Mouse (Mus musculus): ENCODE measurements around the gene Gm45521. TPM values are rescaled to one million over a fixed set of nuclear protein-coding genes. Genes with fewer than 3 reads are reported as not detected.
"Not testable (repeated sequence)": the region's sequence is repeated elsewhere in the genome, so short reads cannot be mapped to it uniquely, and the experiment has no call there.

Gm45521 gene
- polyA plus RNA-seq, 1 experiment from 2014 or later: not detected

DNA sequence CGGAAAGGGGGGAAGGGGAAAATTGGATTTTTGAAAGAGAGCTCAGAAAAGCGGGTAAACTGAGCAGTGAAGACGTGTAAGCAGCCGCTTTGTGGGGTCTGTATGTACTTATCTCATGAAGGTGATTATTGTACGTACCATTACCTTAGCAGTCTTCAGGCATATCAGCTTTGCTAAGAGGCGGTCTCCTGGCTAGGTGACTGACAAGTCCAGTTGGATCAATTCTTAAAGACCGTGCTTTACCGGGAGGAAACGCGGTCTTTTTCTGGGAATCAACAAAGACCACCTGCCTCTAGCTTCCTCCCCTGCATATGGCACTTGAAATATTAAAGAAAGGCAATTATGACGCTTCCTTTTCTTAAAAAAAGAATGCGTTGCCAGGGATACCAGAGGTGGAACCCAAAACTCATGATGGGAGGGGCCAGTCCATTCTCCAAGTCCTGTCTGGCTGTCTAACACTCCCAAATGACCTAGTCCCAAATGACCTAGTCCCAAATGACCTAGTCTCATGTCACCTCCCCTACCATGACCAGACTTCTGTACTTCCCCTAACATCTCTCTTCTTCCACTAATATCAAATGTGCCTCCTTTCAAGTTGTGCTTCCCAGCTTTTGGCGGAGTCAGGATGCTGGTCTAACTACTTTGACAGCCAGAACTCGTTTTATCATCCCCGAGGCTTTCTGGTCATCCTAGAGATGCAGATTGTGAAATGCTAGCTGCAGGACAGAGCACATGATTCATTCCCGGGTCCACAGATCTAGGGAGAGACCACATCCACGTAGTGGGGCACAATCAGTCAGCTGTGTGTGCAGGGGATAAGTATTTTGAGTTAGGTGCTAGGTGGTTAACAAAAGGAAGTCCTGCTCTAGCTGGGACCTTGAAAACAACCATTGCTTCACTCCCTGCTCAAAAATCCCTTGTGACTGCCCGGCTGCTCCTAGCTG lies 46.9 kb downstream of the Gm45521 start:
- H3K4me1 ChIP-seq: peaks cover 20% of the 10 kb centered on the region
- H3K4me2 ChIP-seq (replicated peaks): peak overlapping the region; percentile 64
- H3K9ac ChIP-seq (replicated peaks): peak overlapping the region; percentile 50
- peak overlapping the region; percentile 50 for H3K4me3 ChIP-seq
- ATAC-seq (replicated peaks): no peak
- peak overlapping the region; percentile 68 for H3K27ac ChIP-seq (replicated peaks)
- 32% methylated on average over 18 of the region's 18 CpGs for WGBS
- no peaks in the 10 kb centered on the region for H3K36me3 ChIP-seq
- peaks cover 16% of the 10 kb centered on the region for H3K27me3 ChIP-seq
- no peaks in the 10 kb centered on the region for H3K9me3 ChIP-seq

- not testable (repeated sequence) for H3K4me3 ChIP-seq; H3K4me2 ChIP-seq (replicated peaks); H3K9ac ChIP-seq (replicated peaks); H3K27ac ChIP-seq (replicated peaks); H3K36me3 ChIP-seq; H3K9me3 ChIP-seq; ATAC-seq (replicated peaks); H3K27me3 ChIP-seq
- H3K4me1 ChIP-seq: peaks cover 20% of the 10 kb centered on the region
- WGBS: 66% methylated on average over 3 of the region's 3 CpGs
These were observed 49.0 kb downstream of the Gm45521 start for GRCm38 (mm10) chr14:8006061-8006460.

GRCm38 (mm10) chr14:8007084-8007483 lies 50.0 kb downstream of the Gm45521 start:
- no peak for ATAC-seq (replicated peaks)
- no peak overlapping the region for H3K27ac ChIP-seq (replicated peaks)

DNA sequence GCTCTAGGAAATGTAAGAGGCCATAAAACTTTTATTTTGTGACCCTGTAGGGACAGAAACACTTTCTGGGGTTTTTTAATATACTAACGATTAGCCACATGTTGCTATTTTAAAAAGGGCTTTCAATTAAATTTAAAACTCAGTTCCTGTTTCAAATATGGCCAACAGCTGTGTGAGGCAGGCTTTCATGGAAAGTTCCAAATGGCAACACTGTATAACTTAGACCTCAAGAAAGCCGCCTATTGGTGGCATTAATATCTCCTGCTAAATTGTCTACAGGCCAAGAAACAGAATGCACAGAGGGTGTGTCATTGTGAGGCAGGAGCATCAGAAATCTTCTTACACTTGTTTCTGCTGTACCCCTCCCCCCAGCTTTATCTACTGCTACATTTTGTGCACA lies 50.4 kb downstream of the Gm45521 start:
- Histone ChIP-seq H3K4me2 (replicated peaks) (no peak overlapping the region), H3K9ac (replicated peaks) (no peak overlapping the region), H3K4me1 (peaks cover 16% of the 10 kb centered on the region), H3K9me3 (no peaks in the 10 kb centered on the region), H3K36me3 (no peaks in the 10 kb centered on the region), H3K4me3 (no peak overlapping the region), H3K27ac (replicated peaks) (no peak overlapping the region), H3K27me3 (no peaks in the 10 kb centered on the region)
- no peak for ATAC-seq (replicated peaks)
- WGBS: 90% methylated on average over 2 of the region's 2 CpGs

More at GRCm38 (mm10) chr14:8007084-8007483, 50.0 kb downstream of the Gm45521 start:
- H3K4me1 ChIP-seq: peaks cover 20% of the 10 kb centered on the region
- no peaks in the 10 kb centered on the region for H3K9me3 ChIP-seq
- H3K4me2 ChIP-seq (replicated peaks): no peak overlapping the region
- H3K27me3 ChIP-seq: peaks cover 1% of the 10 kb centered on the region; the same call in 1 of the 2 replicates
- no peak overlapping the region for H3K9ac ChIP-seq (replicated peaks)
- no peaks in the 10 kb centered on the region for H3K36me3 ChIP-seq
- no peak overlapping the region for H3K4me3 ChIP-seq

GRCm38 (mm10) chr14:8007923-8008322 lies 50.8 kb downstream of the Gm45521 start:
- Histone ChIP-seq H3K9ac (replicated peaks) (no peak overlapping the region), H3K27ac (replicated peaks) (no peak overlapping the region), H3K4me2 (replicated peaks) (no peak overlapping the region), H3K9me3 (no peaks in the 10 kb centered on the region), H3K36me3 (no peaks in the 10 kb centered on the region), H3K27me3 (no peaks in the 10 kb centered on the region), H3K4me1 (peaks cover 15% of the 10 kb centered on the region), H3K4me3 (no peak overlapping the region)
- 86% methylated on average over 10 of the region's 10 CpGs for whole genome bisulfite sequencing
- no peak for ATAC-seq (replicated peaks)

Other genes with a start within 250 kb of the Gm45521 start
- not detected in 2 replicates for gene Gm26661, start 165.7 kb upstream of the Gm45521 start, polyA plus RNA-seq (2015; fragmentation: Nextera tagmentation; extraction: Ambion mirVana)
- gene Flnb, start 139.3 kb upstream of the Gm45521 start, polyA plus RNA-seq (2015; fragmentation: Nextera tagmentation; extraction: Ambion mirVana): 8.6 and 9.6 TPM in 2 replicates
- gene Dnase1l3, start 37.3 kb downstream of the Gm45521 start, polyA plus RNA-seq (2015; fragmentation: Nextera tagmentation; extraction: Ambion mirVana): 0.09 TPM in 2 replicates
- 33.0 and 33.6 TPM in 2 replicates for gene Abhd6, start 45.6 kb downstream of the Gm45521 start, polyA plus RNA-seq (2015; fragmentation: Nextera tagmentation; extraction: Ambion mirVana)
- 50.1 and 59.7 TPM in 2 replicates for gene Rpp14, start 123.1 kb downstream of the Gm45521 start, polyA plus RNA-seq (2015; fragmentation: Nextera tagmentation; extraction: Ambion mirVana)
- 48.8 and 51.8 TPM in 2 replicates for gene Pxk, start 140.9 kb downstream of the Gm45521 start, polyA plus RNA-seq (2015; fragmentation: Nextera tagmentation; extraction: Ambion mirVana)
- 235 and 239 TPM in 2 replicates for gene Pdhb, start 215.7 kb downstream of the Gm45521 start, polyA plus RNA-seq (2015; fragmentation: Nextera tagmentation; extraction: Ambion mirVana)